Mouse (Mus musculus) left cerebral cortex, postnatal 36 days (tissue): ENCODE data around the gene Ift43. TPM values are rescaled to one million over a fixed set of nuclear protein-coding genes. Genes with fewer than 3 reads are reported as not detected.
A peak's percentile ranks its signal among the peaks of the same experiment; 100 is the strongest.

Source experiments
- DNase-seq, 2 experiments: peaks; one replicate each; pipeline ENCODE4 v3.0.0; 2021 to 2022; ENCODE audit warnings: low spot score in 2 of 2, mixed read lengths in 1 of 2
- intact Hi-C: fragments of 180-260 bp; cut with DNase I; formaldehyde crosslinking; loops from one replicate; pipeline ENCODE4 v1.15.1; 2025
- total RNA-seq, 2 experiments: library from RNA; stranded (reverse); gene quantifications; 2 replicates each; pipeline ENCODE4 v1.2.3; 2021

Ift43 gene
- total RNA-seq, 2 experiments from 2014 or later: 14.4 to 15.8 TPM

- intact Hi-C loops: no loop called here
These were observed 79.1 kb downstream of the Ift43 start for GRCm38 (mm10) chr12:86161436-86161835.

GRCm38 (mm10) chr12:86161942-86162341 is 79.6 kb downstream of the Ift43 start:
- intact Hi-C loops: no loop called here
- DNase-seq: no peak

More at GRCm38 (mm10) chr12:86161436-86161835, 79.1 kb downstream of the Ift43 start:
- DNase-seq: no peak

GRCm38 (mm10) chr12:86162890-86163816 is 80.8 kb downstream of the Ift43 start:
- DNase-seq: no peak

DNA sequence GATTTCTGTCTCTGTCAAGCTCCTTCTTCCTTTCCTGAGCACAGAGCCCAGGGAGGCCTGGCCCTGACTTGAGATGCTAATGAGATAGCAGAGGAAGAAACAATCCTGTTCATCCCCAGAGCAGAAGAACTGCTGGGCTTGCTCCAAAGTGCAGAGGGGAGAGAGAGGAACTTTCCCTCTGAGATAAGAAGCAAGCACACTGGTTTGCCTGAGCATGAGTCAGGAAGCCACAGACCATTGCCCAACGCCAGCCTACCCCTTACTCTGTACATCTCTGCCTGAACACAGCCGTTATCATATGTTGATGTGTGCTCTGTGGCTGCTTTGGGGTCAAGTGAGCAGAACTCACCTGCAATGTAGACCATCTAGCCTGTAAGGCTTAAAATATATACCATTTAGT is 83.9 kb downstream of the Ift43 start:
- intact Hi-C loops: no loop called here
- DNase-seq: no peak

More at GRCm38 (mm10) chr12:86162890-86163816, 80.8 kb downstream of the Ift43 start:
- intact Hi-C loops: no loop called here

DNA sequence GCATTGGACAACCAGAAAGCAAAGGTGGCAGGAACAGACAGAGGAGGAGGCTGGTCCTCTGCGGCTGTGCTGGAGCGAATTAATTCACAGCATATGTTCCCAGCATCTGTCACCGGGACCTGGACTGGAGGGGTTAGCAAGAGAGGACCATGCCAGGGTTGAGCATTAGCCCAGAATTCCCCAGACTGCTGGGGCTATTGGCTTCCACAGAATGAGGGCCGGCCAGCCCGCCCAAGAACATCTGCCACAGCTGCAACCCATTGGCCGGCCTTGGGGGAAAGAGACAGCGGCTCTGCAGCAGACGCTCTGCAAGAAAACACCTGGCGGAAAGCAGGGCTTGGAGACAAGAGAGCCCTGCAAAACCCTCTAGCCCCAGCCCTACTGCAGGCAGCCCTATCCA is 84.7 kb downstream of the Ift43 start:
- intact Hi-C loops: no loop called here
- DNase-seq: no peak

- intact Hi-C loops: no loop called here
- DNase-seq: no peak
These were observed 86.4 kb downstream of the Ift43 start for GRCm38 (mm10) chr12:86168712-86169111.

DNA sequence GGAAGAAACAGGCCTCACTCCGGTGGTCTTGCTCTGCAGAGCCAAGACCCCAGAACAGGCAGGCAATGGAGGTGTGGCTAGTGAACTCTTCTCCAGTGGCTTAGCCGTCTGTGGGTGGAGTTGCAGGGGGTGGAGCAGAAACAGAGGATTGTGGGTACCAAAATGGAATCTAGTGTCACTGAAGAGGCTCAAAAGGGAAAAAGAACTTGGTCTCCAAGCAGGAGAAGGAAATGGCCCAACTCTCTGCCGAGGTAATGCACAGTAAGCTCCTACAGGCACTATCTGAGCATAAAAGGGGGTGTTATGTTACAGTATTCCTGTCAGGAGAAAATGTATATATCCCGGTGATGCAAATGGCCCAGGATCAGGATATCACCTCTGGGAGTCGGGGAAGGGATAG is 86.9 kb downstream of the Ift43 start:
- intact Hi-C loops: no loop called here
- no peak for DNase-seq

- DNase-seq: no peak
- intact Hi-C loops: no loop called here
These were observed 91.0 kb downstream of the Ift43 start for GRCm38 (mm10) chr12:86173314-86173713.

GRCm38 (mm10) chr12:86174369-86174768 is 92.0 kb downstream of the Ift43 start:
- intact Hi-C loops: no loop called here
- no peak for DNase-seq

DNA sequence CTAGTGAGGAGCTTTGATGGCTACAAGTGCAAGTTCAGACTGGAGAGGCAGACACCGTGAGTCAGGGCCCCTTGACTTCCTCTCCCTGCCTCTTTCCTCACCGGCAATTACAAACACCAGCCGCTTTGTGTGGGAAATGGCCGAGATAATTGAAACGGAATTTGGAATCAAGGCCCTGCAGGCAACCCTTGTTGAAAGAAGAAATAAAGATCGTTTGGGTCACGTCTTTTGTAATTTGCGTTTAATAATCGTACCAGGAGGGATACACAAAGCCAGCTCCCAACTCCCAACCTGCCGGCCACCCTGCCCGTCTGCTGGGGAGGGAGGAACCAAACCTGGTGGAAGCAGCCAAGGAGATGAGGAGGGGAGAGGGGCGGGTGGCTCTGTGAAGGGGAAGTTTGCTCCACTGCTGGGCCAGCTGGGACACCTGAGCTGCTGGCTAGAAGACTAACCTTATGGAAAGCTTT is 93.2 kb downstream of the Ift43 start:
- intact Hi-C loops: no loop called here

GRCm38 (mm10) chr12:86176675-86177339 is 94.5 kb downstream of the Ift43 start:
- intact Hi-C loops: no loop called here
- no peak for DNase-seq

More for the DNA sequence above, 93.2 kb downstream of the Ift43 start:
- DNase-seq: no peak

DNA sequence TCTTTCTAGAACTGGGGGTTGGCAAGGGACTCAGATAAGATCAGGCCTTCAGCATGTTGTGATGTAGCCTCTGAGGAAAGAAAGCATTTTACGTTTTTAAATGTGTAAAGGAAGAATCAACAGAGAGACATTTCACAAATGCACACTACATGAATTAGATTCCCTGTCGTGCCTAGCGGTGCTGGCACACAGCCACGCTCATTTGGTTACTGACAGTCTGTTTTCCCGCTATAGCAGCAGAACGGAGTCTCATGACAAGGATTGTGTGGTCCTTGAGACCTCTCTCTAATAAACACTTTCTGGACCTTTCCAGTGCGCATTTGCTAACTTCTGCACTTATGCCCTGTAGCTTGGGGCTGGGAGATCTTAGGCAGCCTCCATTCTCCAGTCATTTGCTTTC is 96.9 kb downstream of the Ift43 start:
- DNase-seq: peak in 1 of 2 experiments; percentile 26
- intact Hi-C loops: no loop called here

GRCm38 (mm10) chr12:86181320-86181751 is 99.0 kb downstream of the Ift43 start:
- no peak for DNase-seq

GRCm38 (mm10) chr12:86181879-86182278 is 99.5 kb downstream of the Ift43 start:
- intact Hi-C loops: no loop called here
- no peak for DNase-seq

More at GRCm38 (mm10) chr12:86181320-86181751, 99.0 kb downstream of the Ift43 start:
- intact Hi-C loops: no loop called here

- no peak for DNase-seq
- intact Hi-C loops: no loop called here
These were observed 100.1 kb downstream of the Ift43 start for GRCm38 (mm10) chr12:86182414-86182813.

DNA sequence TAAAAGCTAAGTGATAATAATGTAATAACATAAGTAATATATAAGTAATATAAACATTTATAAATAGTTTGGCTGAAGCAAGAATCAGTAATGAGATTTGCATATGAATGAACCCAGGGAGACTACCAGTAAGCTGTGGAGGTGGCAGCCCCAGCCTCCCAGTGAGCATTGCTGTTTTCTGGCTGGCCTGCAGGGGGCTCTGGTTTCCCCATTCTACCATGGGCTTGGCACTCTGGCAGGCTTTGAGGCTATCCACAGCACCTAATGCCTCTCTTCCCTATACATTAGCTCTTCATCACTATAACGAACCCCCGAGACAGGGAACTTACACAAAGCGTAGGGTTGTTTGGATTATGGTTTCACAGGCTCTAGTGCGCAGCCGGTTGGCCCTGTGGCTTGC is 105.8 kb downstream of the Ift43 start:
- intact Hi-C loops: no loop called here
- peak in 1 of 2 experiments; percentile 24 for DNase-seq

GRCm38 (mm10) chr12:86189601-86190323 is 107.4 kb downstream of the Ift43 start:
- peak; percentile 30 to 57 for DNase-seq
- intact Hi-C loops: no loop called here

DNA sequence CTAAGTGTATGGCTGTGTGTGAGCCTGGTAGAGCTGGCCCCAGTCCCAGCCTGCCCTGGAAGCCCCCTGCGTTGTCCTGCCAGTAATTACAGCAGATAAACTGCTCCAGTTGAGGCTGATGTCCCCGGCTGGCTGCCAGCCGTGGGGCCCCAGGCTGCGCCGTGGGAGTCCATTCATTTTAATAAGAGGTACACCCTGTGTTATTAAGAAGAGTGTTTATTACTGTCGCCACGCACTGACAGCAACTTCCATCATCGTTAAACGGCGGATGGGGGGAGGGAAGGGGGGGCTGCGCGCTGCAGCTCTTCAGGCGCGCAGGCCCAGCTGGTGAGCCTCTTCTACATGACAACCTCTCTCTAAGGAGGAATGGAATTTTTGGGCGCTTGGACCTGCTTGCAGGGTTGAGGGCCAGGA is 109.7 kb downstream of the Ift43 start:
- intact Hi-C loops: no loop called here
- DNase-seq: no peak

GRCm38 (mm10) chr12:86196944-86197343 is 114.6 kb downstream of the Ift43 start:
- intact Hi-C loops: no loop called here
- DNase-seq: no peak
